Mouse (Mus musculus): ENCODE measurements around the gene Gal. TPM values are rescaled to one million over a fixed set of nuclear protein-coding genes. Genes with fewer than 3 reads are reported as not detected.

The Gal gene
- polyA plus RNA-seq, 1 experiment from 2014 or later: 14.0 TPM

DNA sequence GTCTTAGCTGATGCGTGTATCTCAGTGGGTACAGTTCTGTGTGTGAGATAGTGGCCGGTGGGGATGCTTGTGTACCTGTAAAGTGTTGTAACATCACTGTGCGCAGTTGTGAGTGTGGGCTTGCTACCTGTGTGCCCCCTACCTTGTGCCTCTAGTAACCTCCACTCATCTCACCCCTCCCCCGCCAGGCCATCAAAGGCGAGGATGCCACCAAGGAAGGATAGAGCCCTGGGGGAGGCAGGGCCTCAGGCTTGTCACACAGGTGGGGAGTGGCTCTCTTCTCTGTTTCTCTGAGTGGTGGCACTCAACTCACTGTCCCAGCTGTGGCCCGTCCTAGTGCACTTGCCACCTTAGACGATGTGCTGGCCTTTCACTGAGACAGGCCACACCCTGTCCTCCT, 16.7 kb upstream of the Gal start:
- Histone ChIP-seq H3K27ac (ENCODE audit: low read depth, low read length) (no peak overlapping the region), H3K36me3 (ENCODE audit: control insufficient read depth, insufficient read depth, low read length) (no peaks in the 10 kb centered on the region), H3K4me3 (ENCODE audit: low read depth, low read length) (no peak overlapping the region), H3K4me1 (ENCODE audit: control insufficient read depth, insufficient read depth, low read length) (no peaks in the 10 kb centered on the region), H3K9ac (ENCODE audit: low read depth, low read length) (no peak overlapping the region), H3K9me3 (replicated peaks; ENCODE audit: control insufficient read depth, low read length) (no peaks in the 10 kb centered on the region), H3K27me3 (ENCODE audit: control insufficient read depth, insufficient read depth, low read length) (no peaks in the 10 kb centered on the region), H3K4me2 (no peak overlapping the region)
- no peak for ATAC-seq (replicated peaks; ENCODE audit: insufficient number of reproducible peaks, low FRiP score, low TSS enrichment)
- WGBS (ENCODE audit: insufficient replicate concordance): 66% methylated on average over 7 of the region's 7 CpGs

DNA sequence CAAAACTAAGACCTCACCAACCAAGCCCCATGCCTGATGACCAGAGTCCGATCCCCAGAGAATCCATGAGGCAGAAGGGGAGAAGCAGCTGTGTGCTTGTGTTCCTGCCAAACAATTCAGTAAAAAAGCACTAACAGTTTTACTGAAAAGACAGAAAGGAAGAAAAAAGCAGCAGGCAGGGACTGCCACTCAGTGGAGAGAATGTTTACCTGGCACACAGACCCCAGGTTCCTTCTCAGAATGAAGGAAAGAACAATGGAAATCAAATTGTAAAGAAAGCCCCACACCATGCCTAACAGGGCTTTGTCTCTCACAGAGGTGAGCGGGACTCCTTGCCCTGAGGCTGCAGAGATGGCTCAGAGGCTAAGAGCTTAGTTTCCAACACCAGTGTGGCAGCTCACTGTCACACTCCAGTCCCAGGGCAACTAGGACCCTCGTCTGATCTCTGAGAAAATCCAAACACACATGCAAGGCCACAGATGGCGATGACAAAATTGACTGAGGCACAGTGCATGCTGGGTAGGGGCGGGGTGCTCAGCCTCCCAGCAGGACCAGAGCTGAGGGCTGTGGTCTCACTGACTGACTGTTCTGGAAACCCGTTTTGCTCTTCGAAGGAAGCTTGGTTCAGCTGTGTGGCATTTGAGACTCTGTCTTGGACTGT, 14.9 kb upstream of the Gal start:
- Histone ChIP-seq H3K36me3 (ENCODE audit: control insufficient read depth, insufficient read depth, low read length) (no peaks in the 10 kb centered on the region), H3K9me3 (replicated peaks; ENCODE audit: control insufficient read depth, low read length) (no peaks in the 10 kb centered on the region)

GRCm38 (mm10) chr19:3428057-3428830, 13.9 kb upstream of the Gal start:
- Histone ChIP-seq H3K4me2 (no peak overlapping the region), H3K27me3 (ENCODE audit: control insufficient read depth, insufficient read depth, low read length) (no peaks in the 10 kb centered on the region), H3K36me3 (ENCODE audit: control insufficient read depth, insufficient read depth, low read length) (no peaks in the 10 kb centered on the region), H3K9ac (ENCODE audit: low read depth, low read length) (no peak overlapping the region), H3K4me3 (ENCODE audit: low read depth, low read length) (no peak overlapping the region), H3K27ac (ENCODE audit: low read depth, low read length) (no peak overlapping the region), H3K9me3 (replicated peaks; ENCODE audit: control insufficient read depth, low read length) (no peaks in the 10 kb centered on the region), H3K4me1 (ENCODE audit: control insufficient read depth, insufficient read depth, low read length) (no peaks in the 10 kb centered on the region)
- WGBS (ENCODE audit: insufficient replicate concordance): 74% methylated on average over 15 of the region's 15 CpGs
- no peak for ATAC-seq (replicated peaks; ENCODE audit: insufficient number of reproducible peaks, low FRiP score, low TSS enrichment)

More for the DNA sequence above, 14.9 kb upstream of the Gal start:
- Histone ChIP-seq H3K4me2 (no peak overlapping the region), H3K4me3 (ENCODE audit: low read depth, low read length) (no peak overlapping the region), H3K9ac (ENCODE audit: low read depth, low read length) (no peak overlapping the region), H3K27ac (ENCODE audit: low read depth, low read length) (no peak overlapping the region), H3K27me3 (ENCODE audit: control insufficient read depth, insufficient read depth, low read length) (no peaks in the 10 kb centered on the region), H3K4me1 (ENCODE audit: control insufficient read depth, insufficient read depth, low read length) (no peaks in the 10 kb centered on the region)
- ATAC-seq (replicated peaks; ENCODE audit: insufficient number of reproducible peaks, low FRiP score, low TSS enrichment): no peak
- WGBS (ENCODE audit: insufficient replicate concordance): 62% methylated on average over 7 of the region's 7 CpGs

GRCm38 (mm10) chr19:3424214-3424613, 9.9 kb upstream of the Gal start:
- ATAC-seq (replicated peaks; ENCODE audit: insufficient number of reproducible peaks, low FRiP score, low TSS enrichment): no peak
- 0 out of 2 replicates have a peak, but pooled peaks cover 2% of the 10 kb centered on the region for H3K27me3 ChIP-seq (ENCODE audit: control insufficient read depth, insufficient read depth, low read length)
- WGBS (ENCODE audit: insufficient replicate concordance): 79% methylated on average over 2 of the region's 2 CpGs
- no peak overlapping the region for H3K27ac ChIP-seq (ENCODE audit: low read depth, low read length)
- H3K9me3 ChIP-seq (replicated peaks; ENCODE audit: control insufficient read depth, low read length): no peaks in the 10 kb centered on the region
- H3K4me1 ChIP-seq (ENCODE audit: control insufficient read depth, insufficient read depth, low read length): no peaks in the 10 kb centered on the region
- H3K4me2 ChIP-seq: no peak overlapping the region
- H3K4me3 ChIP-seq (ENCODE audit: low read depth, low read length): no peak overlapping the region
- H3K36me3 ChIP-seq (ENCODE audit: control insufficient read depth, insufficient read depth, low read length): no peaks in the 10 kb centered on the region
- H3K9ac ChIP-seq (ENCODE audit: low read depth, low read length): no peak overlapping the region

DNA sequence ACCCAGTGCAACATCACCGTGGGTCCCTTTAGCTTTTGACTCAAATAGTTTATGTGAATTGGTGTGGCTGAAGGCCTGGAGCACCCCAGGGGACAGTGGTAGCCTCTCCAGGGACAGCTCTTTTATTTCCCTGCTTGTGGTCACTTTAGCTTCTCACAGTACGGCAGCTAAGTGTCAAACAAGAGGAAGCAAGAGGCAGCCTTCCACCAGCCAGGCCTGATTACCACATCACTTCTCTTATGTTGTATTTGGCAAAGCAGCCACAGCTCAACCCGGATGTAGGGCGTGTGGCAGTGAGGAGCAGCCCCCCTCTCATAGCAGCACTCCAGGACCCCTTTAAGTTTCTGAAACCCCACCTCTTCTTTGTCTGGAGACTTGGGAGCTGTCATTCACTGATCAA, 8.6 kb upstream of the Gal start:
- no peak overlapping the region for H3K27ac ChIP-seq (ENCODE audit: low read depth, low read length)
- H3K36me3 ChIP-seq (ENCODE audit: control insufficient read depth, insufficient read depth, low read length): no peaks in the 10 kb centered on the region
- ATAC-seq (replicated peaks; ENCODE audit: insufficient number of reproducible peaks, low FRiP score, low TSS enrichment): no peak
- 0 out of 2 replicates have a peak, but pooled peaks cover 2% of the 10 kb centered on the region for H3K27me3 ChIP-seq (ENCODE audit: control insufficient read depth, insufficient read depth, low read length)
- 59% methylated on average over 4 of the region's 4 CpGs for WGBS (ENCODE audit: insufficient replicate concordance)
- H3K9me3 ChIP-seq (replicated peaks; ENCODE audit: control insufficient read depth, low read length): peaks cover 3% of the 10 kb centered on the region; the same call in 1 of the 2 replicates
- H3K4me1 ChIP-seq (ENCODE audit: control insufficient read depth, insufficient read depth, low read length): no peaks in the 10 kb centered on the region
- no peak overlapping the region for H3K4me2 ChIP-seq
- no peak overlapping the region for H3K9ac ChIP-seq (ENCODE audit: low read depth, low read length)
- no peak overlapping the region for H3K4me3 ChIP-seq (ENCODE audit: low read depth, low read length)

- H3K27ac ChIP-seq (ENCODE audit: low read depth, low read length): no peak overlapping the region
- WGBS (ENCODE audit: insufficient replicate concordance): 73% methylated on average over 6 of the region's 6 CpGs
- H3K36me3 ChIP-seq (ENCODE audit: control insufficient read depth, insufficient read depth, low read length): no peaks in the 10 kb centered on the region
- H3K4me2 ChIP-seq: no peak overlapping the region
- H3K27me3 ChIP-seq (ENCODE audit: control insufficient read depth, insufficient read depth, low read length): 0 out of 2 replicates have a peak, but pooled peaks cover 2% of the 10 kb centered on the region
- ATAC-seq (replicated peaks; ENCODE audit: insufficient number of reproducible peaks, low FRiP score, low TSS enrichment): no peak
- peaks cover 3% of the 10 kb centered on the region; the same call in 1 of the 2 replicates for H3K9me3 ChIP-seq (replicated peaks; ENCODE audit: control insufficient read depth, low read length)
- no peak overlapping the region for H3K4me3 ChIP-seq (ENCODE audit: low read depth, low read length)
- H3K9ac ChIP-seq (ENCODE audit: low read depth, low read length): no peak overlapping the region
- no peaks in the 10 kb centered on the region for H3K4me1 ChIP-seq (ENCODE audit: control insufficient read depth, insufficient read depth, low read length)
Observed at GRCm38 (mm10) chr19:3422488-3422887, 8.1 kb upstream of the Gal start.

DNA sequence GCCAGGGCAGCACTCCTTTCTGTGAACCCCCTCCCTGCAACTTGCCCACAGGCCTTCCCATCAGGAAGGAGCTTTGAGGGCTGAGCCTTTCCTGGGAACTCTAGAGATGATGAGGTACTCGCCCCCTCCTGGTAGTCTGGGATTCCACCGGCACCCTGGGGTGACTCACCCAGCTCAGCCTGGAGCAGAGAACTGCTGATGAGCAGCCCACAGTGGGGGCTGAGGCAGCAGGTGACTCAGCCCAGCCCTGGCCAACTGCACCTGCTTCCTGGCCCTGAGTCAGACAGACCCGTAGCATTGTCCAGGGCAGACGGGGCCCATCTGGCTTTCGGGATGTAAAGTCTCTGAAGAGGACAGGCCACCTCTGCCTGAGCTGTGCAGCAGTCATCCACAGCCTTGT, 4.9 kb upstream of the Gal start:
- Histone ChIP-seq H3K27me3 (ENCODE audit: control insufficient read depth, insufficient read depth, low read length) (peaks cover 14% of the 10 kb centered on the region), H3K27ac (ENCODE audit: low read depth, low read length) (no peak overlapping the region), H3K4me1 (ENCODE audit: control insufficient read depth, insufficient read depth, low read length) (no peaks in the 10 kb centered on the region), H3K4me2 (no peak overlapping the region), H3K36me3 (ENCODE audit: control insufficient read depth, insufficient read depth, low read length) (no peaks in the 10 kb centered on the region), H3K9ac (ENCODE audit: low read depth, low read length) (no peak overlapping the region), H3K4me3 (ENCODE audit: low read depth, low read length) (no peak overlapping the region), H3K9me3 (replicated peaks; ENCODE audit: control insufficient read depth, low read length) (peaks cover 3% of the 10 kb centered on the region; the same call in 1 of the 2 replicates)
- WGBS (ENCODE audit: insufficient replicate concordance): 52% methylated on average over 5 of the region's 5 CpGs
- no peak for ATAC-seq (replicated peaks; ENCODE audit: insufficient number of reproducible peaks, low FRiP score, low TSS enrichment)

DNA sequence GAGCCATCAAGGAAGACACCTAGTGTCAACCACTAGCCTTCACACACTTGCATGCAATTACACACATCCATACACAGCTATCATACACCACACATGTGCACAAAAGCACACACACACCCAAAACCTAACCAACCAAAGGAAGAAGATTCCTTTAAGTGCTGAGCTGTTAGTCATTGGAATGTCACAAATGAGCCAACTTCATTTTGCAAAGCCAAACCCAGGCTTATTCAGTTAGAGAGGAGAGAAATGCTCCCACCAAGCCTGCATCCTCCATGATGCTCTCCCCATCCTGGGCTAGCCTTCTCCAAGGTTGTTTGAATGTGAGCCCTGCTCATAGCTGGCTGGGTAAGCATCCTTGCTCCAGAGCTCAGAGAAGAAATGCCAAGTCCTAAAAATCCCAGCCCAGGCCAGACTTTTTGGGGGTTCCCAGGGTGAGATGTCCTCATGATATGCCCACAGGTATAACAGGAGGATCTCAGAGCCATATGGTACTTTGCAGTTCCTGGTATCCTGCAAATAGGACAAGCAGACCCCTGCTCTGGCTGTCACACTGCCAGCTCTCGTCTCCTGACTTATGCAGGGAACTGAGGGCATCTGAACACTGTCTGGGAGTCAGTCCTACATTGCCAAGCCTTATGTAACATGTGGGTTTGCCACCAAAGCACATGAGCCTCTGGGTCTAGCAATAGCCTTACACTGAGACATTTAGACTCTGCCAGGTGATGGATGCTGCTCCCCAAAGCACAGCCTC, 8.6 kb downstream of the Gal start:
- H3K9me3 ChIP-seq (replicated peaks; ENCODE audit: control insufficient read depth, low read length): no peaks in the 10 kb centered on the region
- ATAC-seq (replicated peaks; ENCODE audit: insufficient number of reproducible peaks, low FRiP score, low TSS enrichment): no peak
- H3K4me1 ChIP-seq (ENCODE audit: control insufficient read depth, insufficient read depth, low read length): peaks cover 8% of the 10 kb centered on the region
- no peaks in the 10 kb centered on the region for H3K36me3 ChIP-seq (ENCODE audit: control insufficient read depth, insufficient read depth, low read length)
- H3K9ac ChIP-seq (ENCODE audit: low read depth, low read length): no peak overlapping the region
- 63% methylated on average over 1 of the region's 1 CpGs for WGBS (ENCODE audit: insufficient replicate concordance)
- peaks cover 14% of the 10 kb centered on the region for H3K27me3 ChIP-seq (ENCODE audit: control insufficient read depth, insufficient read depth, low read length)
- no peak overlapping the region for H3K4me3 ChIP-seq (ENCODE audit: low read depth, low read length)
- no peak overlapping the region for H3K27ac ChIP-seq (ENCODE audit: low read depth, low read length)
- no peak overlapping the region for H3K4me2 ChIP-seq
